Mouse (Mus musculus) neural tube, embryonic 13.5 days (tissue): ENCODE data around the gene Tmem30a. TPM values are rescaled to one million over a fixed set of nuclear protein-coding genes. Genes with fewer than 3 reads are reported as not detected.

Experiments
- ATAC-seq: fragments of 200-750 bp; cut with Nextera tagmentation; 2 replicates; pipeline ENCODE4 v1.8.0; 2017; ENCODE audit warnings: low read depth, mild to moderate bottlenecking, moderate TSS enrichment, moderate library complexity
- H3K27ac ChIP-seq: fragments of 300-500 bp; sonication (generic); replicated peaks from 2 replicates; pipeline ENCODE4 v1.5.1; 2015; ENCODE audit warnings: moderate library complexity, mild to moderate bottlenecking, inconsistent platforms
- H3K27me3 ChIP-seq: fragments of 300-500 bp; sonication (generic); 2 replicates; pipeline ENCODE4 v1.6.1; 2015; ENCODE audit warnings: mild to moderate bottlenecking, inconsistent platforms
- H3K36me3 ChIP-seq: fragments of 300-500 bp; sonication (generic); 2 replicates; pipeline ENCODE4 v1.6.1; 2015; ENCODE audit warnings: mild to moderate bottlenecking, inconsistent platforms
- H3K4me1 ChIP-seq: fragments of 300-500 bp; sonication (generic); replicated peaks from 2 replicates; pipeline ENCODE4 v1.6.1; 2015; ENCODE audit warnings: inconsistent platforms
- H3K4me2 ChIP-seq: fragments of 300-500 bp; sonication (generic); 2 replicates; pipeline ENCODE4 v1.6.1; 2015; ENCODE audit warnings: inconsistent platforms, mild to moderate bottlenecking, moderate library complexity
- H3K4me3 ChIP-seq: fragments of 300-500 bp; sonication (generic); 2 replicates; pipeline ENCODE4 v1.5.1; 2015; ENCODE audit warnings: mild to moderate bottlenecking, inconsistent platforms
- H3K9ac ChIP-seq: fragments of 300-500 bp; sonication (generic); 2 replicates; pipeline ENCODE4 v1.6.1; 2015; ENCODE audit warnings: moderate library complexity, mild to moderate bottlenecking, inconsistent platforms
- H3K9me3 ChIP-seq: fragments of 300-500 bp; sonication (generic); 2 replicates; pipeline ENCODE4 v1.6.1; 2016; ENCODE audit warnings: inconsistent platforms
- WGBS: fragments of 180-500 bp; shearing (Covaris S2); methylation state at CpG from one replicate; pipeline ENCODE4 v1.1.7; 2015; 5-methylcytosine and 5-hydroxymethylcytosine counted together
- polyA plus RNA-seq: library from polyadenylated mRNA; unstranded; fragments of >200 nt; fragmentation: Nextera tagmentation; extraction: Ambion mirVana; gene quantifications from 2 replicates; pipeline ENCODE4 v1.2.1, GENCODE M21; 2015

The Tmem30a gene
- polyA plus RNA-seq, 1 experiment from 2014 or later, result 111 TPM

GRCm38 (mm10) chr9:79816013-79816412 lies 22.7 kb upstream of the Tmem30a start:
- WGBS, result 92% methylated on average over 11 of the region's 11 CpGs
- ATAC-seq, result no peak

GRCm38 (mm10) chr9:79814592-79814991 lies 21.3 kb upstream of the Tmem30a start:
- WGBS, result 91% methylated on average over 4 of the region's 4 CpGs
- H3K4me3 ChIP-seq, result no peak overlapping the region

More at GRCm38 (mm10) chr9:79816013-79816412, 22.7 kb upstream of the Tmem30a start:
- Histone ChIP-seq H3K27ac (no peak overlapping the region), H3K9me3 (no peaks in the 10 kb centered on the region), H3K4me2 (no peak overlapping the region), H3K27me3 (no peaks in the 10 kb centered on the region), H3K4me3 (no peak overlapping the region), H3K36me3 (0 out of 2 replicates have a peak, but pooled peaks cover 8% of the 10 kb centered on the region), H3K9ac (no peak overlapping the region), H3K4me1 (no peaks in the 10 kb centered on the region)

GRCm38 (mm10) chr9:79810969-79811902 lies 17.9 kb upstream of the Tmem30a start:
- Histone ChIP-seq H3K27me3 (no peaks in the 10 kb centered on the region), H3K36me3 (no peaks in the 10 kb centered on the region), H3K9me3 (no peaks in the 10 kb centered on the region), H3K9ac (no peak overlapping the region), H3K27ac (no peak overlapping the region), H3K4me3 (no peak overlapping the region), H3K4me2 (no peak overlapping the region), H3K4me1 (no peaks in the 10 kb centered on the region)
- 80% methylated on average over 10 of the region's 11 CpGs for WGBS
- no peak for ATAC-seq

More at GRCm38 (mm10) chr9:79814592-79814991, 21.3 kb upstream of the Tmem30a start:
- Histone ChIP-seq H3K27me3 (no peaks in the 10 kb centered on the region), H3K9me3 (no peaks in the 10 kb centered on the region), H3K4me2 (no peak overlapping the region), H3K36me3 (0 out of 2 replicates have a peak, but pooled peaks cover 8% of the 10 kb centered on the region), H3K4me1 (no peaks in the 10 kb centered on the region), H3K9ac (no peak overlapping the region), H3K27ac (no peak overlapping the region)
- no peak for ATAC-seq

- H3K4me3 ChIP-seq, result no peak overlapping the region
- no peak overlapping the region for H3K9ac ChIP-seq
- H3K4me1 ChIP-seq, result no peaks in the 10 kb centered on the region
- no peak overlapping the region for H3K4me2 ChIP-seq
- no peaks in the 10 kb centered on the region for H3K27me3 ChIP-seq
- ATAC-seq, result no peak
- 82% methylated on average over 3 of the region's 3 CpGs for WGBS
- H3K36me3 ChIP-seq, result no peaks in the 10 kb centered on the region
- H3K9me3 ChIP-seq, result no peaks in the 10 kb centered on the region
- no peak overlapping the region for H3K27ac ChIP-seq
Measured at GRCm38 (mm10) chr9:79810534-79810933, 17.2 kb upstream of the Tmem30a start.

GRCm38 (mm10) chr9:79809411-79809810 lies 16.1 kb upstream of the Tmem30a start:
- WGBS, result 80% methylated on average over 6 of the region's 6 CpGs
- no peak overlapping the region for H3K4me2 ChIP-seq
- H3K27me3 ChIP-seq, result no peaks in the 10 kb centered on the region
- ATAC-seq, result no peak
- H3K4me3 ChIP-seq, result no peak overlapping the region
- H3K36me3 ChIP-seq, result no peaks in the 10 kb centered on the region
- no peak overlapping the region for H3K27ac ChIP-seq
- H3K9ac ChIP-seq, result no peak overlapping the region
- no peaks in the 10 kb centered on the region for H3K4me1 ChIP-seq
- no peaks in the 10 kb centered on the region for H3K9me3 ChIP-seq

GRCm38 (mm10) chr9:79807178-79807577 lies 13.9 kb upstream of the Tmem30a start:
- no peak for ATAC-seq
- no peaks in the 10 kb centered on the region for H3K9me3 ChIP-seq
- H3K27ac ChIP-seq, result no peak overlapping the region
- no peaks in the 10 kb centered on the region for H3K4me1 ChIP-seq
- H3K27me3 ChIP-seq, result no peaks in the 10 kb centered on the region
- WGBS, result 53% methylated on average over 4 of the region's 4 CpGs
- no peak overlapping the region for H3K4me3 ChIP-seq
- H3K9ac ChIP-seq, result no peak overlapping the region
- H3K36me3 ChIP-seq, result no peaks in the 10 kb centered on the region
- H3K4me2 ChIP-seq, result no peak overlapping the region

GRCm38 (mm10) chr9:79806317-79807075 lies 13.2 kb upstream of the Tmem30a start:
- Histone ChIP-seq H3K4me3 (no peak overlapping the region), H3K9me3 (no peaks in the 10 kb centered on the region), H3K27ac (no peak overlapping the region), H3K9ac (no peak overlapping the region), H3K4me1 (no peaks in the 10 kb centered on the region), H3K4me2 (no peak overlapping the region), H3K27me3 (no peaks in the 10 kb centered on the region), H3K36me3 (no peaks in the 10 kb centered on the region)
- ATAC-seq, result peak; percentile 65
- WGBS, result 42% methylated on average over 12 of the region's 12 CpGs

- no peak overlapping the region for H3K4me2 ChIP-seq
- H3K27ac ChIP-seq, result no peak overlapping the region
- H3K27me3 ChIP-seq, result no peaks in the 10 kb centered on the region
- WGBS, result 88% methylated on average over 10 of the region's 10 CpGs
- no peaks in the 10 kb centered on the region for H3K36me3 ChIP-seq
- no peaks in the 10 kb centered on the region for H3K4me1 ChIP-seq
- no peaks in the 10 kb centered on the region for H3K9me3 ChIP-seq
- no peak overlapping the region for H3K4me3 ChIP-seq
- no peak overlapping the region for H3K9ac ChIP-seq
- ATAC-seq, result no peak
Measured at GRCm38 (mm10) chr9:79805426-79805825, 12.1 kb upstream of the Tmem30a start.

- no peak overlapping the region for H3K4me3 ChIP-seq
- no peak overlapping the region for H3K4me2 ChIP-seq
- H3K27me3 ChIP-seq, result no peaks in the 10 kb centered on the region
- H3K9me3 ChIP-seq, result no peaks in the 10 kb centered on the region
- peaks cover 12% of the 10 kb centered on the region for H3K4me1 ChIP-seq
- no peak overlapping the region for H3K9ac ChIP-seq
- no peak for ATAC-seq
- no peak overlapping the region for H3K27ac ChIP-seq
- H3K36me3 ChIP-seq, result no peaks in the 10 kb centered on the region
- 70% methylated on average over 7 of the region's 7 CpGs for WGBS
Measured at GRCm38 (mm10) chr9:79796461-79797135, 3.3 kb upstream of the Tmem30a start.

GRCm38 (mm10) chr9:79795076-79795475 lies 1.8 kb upstream of the Tmem30a start:
- no peaks in the 10 kb centered on the region for H3K9me3 ChIP-seq
- no peak overlapping the region for H3K27ac ChIP-seq
- H3K4me1 ChIP-seq, result peaks cover 25% of the 10 kb centered on the region
- H3K27me3 ChIP-seq, result no peaks in the 10 kb centered on the region
- no peak for ATAC-seq
- 85% methylated on average over 1 of the region's 1 CpGs for WGBS
- H3K4me3 ChIP-seq, result no peak overlapping the region
- no peak overlapping the region for H3K4me2 ChIP-seq
- H3K36me3 ChIP-seq, result no peaks in the 10 kb centered on the region
- no peak overlapping the region for H3K9ac ChIP-seq

GRCm38 (mm10) chr9:79785794-79786085 lies 7.6 kb downstream of the Tmem30a start:
- H3K4me2 ChIP-seq, result no peak overlapping the region
- no peaks in the 10 kb centered on the region for H3K36me3 ChIP-seq
- no peaks in the 10 kb centered on the region for H3K27me3 ChIP-seq
- H3K27ac ChIP-seq, result no peak overlapping the region
- H3K9me3 ChIP-seq, result no peaks in the 10 kb centered on the region
- H3K4me1 ChIP-seq, result peaks cover 43% of the 10 kb centered on the region
- ATAC-seq, result no peak
- WGBS, result 70% methylated on average over 2 of the region's 2 CpGs
- H3K9ac ChIP-seq, result no peak overlapping the region
- no peak overlapping the region for H3K4me3 ChIP-seq
